Comparison of ENCODE assay signal across 10 mouse cellular contexts in the genomic region with DNA sequence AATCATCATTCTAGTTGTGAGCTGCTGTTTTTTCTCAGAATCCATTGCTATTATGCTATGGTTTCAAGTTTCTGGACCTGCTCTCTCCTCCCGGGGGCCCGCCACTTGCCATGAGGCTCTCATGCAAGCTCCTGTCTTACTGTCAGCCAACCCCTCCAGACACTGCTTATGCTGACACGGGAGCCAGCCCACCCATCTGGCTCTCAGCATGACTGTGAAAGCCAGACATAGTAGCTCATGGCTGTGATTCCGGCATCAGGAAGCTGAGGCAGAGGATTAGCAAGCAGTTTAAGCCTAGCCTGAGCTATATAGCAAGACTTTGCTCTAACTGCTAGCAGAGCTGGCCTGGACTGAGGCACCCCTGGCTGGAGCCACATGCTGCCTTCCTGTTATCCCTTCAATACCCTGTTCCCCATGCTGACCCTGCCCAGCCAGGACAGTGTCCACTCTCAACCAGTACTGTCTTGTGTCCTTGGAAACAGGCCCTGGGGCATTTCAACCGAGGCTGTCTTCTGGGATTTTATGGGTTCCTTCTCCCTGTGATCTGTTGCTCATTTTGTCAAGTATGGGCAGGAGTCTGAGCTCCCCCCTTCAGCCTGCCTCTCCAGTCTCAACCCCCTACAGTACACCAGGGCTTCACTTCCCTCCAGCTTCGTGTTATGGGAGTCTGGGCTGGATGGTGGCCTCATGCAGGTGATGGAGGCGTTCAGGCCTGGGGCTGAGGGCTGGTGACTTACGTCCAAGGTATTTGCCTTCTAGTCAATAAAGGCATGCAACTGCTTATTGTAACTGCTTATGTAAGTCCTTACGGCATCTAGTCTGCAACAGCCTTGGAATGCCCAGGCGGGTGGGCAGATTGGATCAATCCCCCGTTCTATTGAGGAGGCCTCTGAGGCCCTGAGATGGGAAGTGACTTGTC. TPM values are rescaled to one million over a fixed set of nuclear protein-coding genes. Genes with fewer than 3 reads are reported as not detected.
DNase-seq lines count a peak whose midpoint lies in the region; ATAC-seq lines count a peak whose summit lies in the region.
"Had no signal": no experiment of that assay in that cellular context is flagged by ENCODE, and none has a peak within 500 bp of the region (broad histone marks: within the 10 kb centered on the region; RNA-seq: fewer than 3 reads in every experiment).

No protein-coding gene starts in this region.

- no peaks in the 10 kb centered on the region for H3K27me3 ChIP-seq in megakaryocyte, embryonic 14.5 days (replicated peaks)
- no peaks in the 10 kb centered on the region for H3K27me3 ChIP-seq in embryonic facial prominence, embryonic 10.5 days (replicated peaks; ENCODE audit: low read depth, poor library complexity, severe bottlenecking)
- H3K27me3 ChIP-seq in limb, embryonic 15.5 days: no peaks in the 10 kb centered on the region

- no peaks in the 10 kb centered on the region for H3K9me3 ChIP-seq in megakaryocyte, embryonic 14.5 days
- no peaks in the 10 kb centered on the region for H3K9me3 ChIP-seq in embryonic facial prominence, embryonic 10.5 days
- H3K9me3 ChIP-seq in limb, embryonic 15.5 days: no peaks in the 10 kb centered on the region

- no peak overlapping the region for H3K9ac ChIP-seq in limb, embryonic 15.5 days

- peaks cover 3% of the 10 kb centered on the region for H3K36me3 ChIP-seq in megakaryocyte, embryonic 14.5 days (replicated peaks; ENCODE audit: low read length)
- no peaks in the 10 kb centered on the region for H3K36me3 ChIP-seq in embryonic facial prominence, embryonic 10.5 days (replicated peaks)
- H3K36me3 ChIP-seq in limb, embryonic 15.5 days: no peaks in the 10 kb centered on the region

- H3K4me3 ChIP-seq in megakaryocyte, embryonic 14.5 days (replicated peaks): peak overlapping the region; percentile 91
- no peak overlapping the region for H3K4me3 ChIP-seq in embryonic facial prominence, embryonic 10.5 days
- no peak overlapping the region for H3K4me3 ChIP-seq in limb, embryonic 15.5 days

- no peak overlapping the region for H3K4me2 ChIP-seq in limb, embryonic 15.5 days

- peak overlapping the region; percentile 73 for H3K27ac ChIP-seq in embryonic facial prominence, embryonic 10.5 days (replicated peaks)
- 0 out of 2 replicates have a peak overlapping the region, but pooled peaks have one; percentile 5 for H3K27ac ChIP-seq in limb, embryonic 15.5 days

- WGBS in embryonic facial prominence, embryonic 10.5 days: 54% methylated on average over 11 of the region's 11 CpGs
- WGBS in limb, embryonic 15.5 days: 36% methylated on average over 11 of the region's 11 CpGs

- H3K4me1 ChIP-seq in megakaryocyte, embryonic 14.5 days: peaks cover 97% of the 10 kb centered on the region
- peaks cover 76% of the 10 kb centered on the region for H3K4me1 ChIP-seq in embryonic facial prominence, embryonic 10.5 days
- H3K4me1 ChIP-seq in limb, embryonic 15.5 days: peaks cover 55% of the 10 kb centered on the region

- no peak for ATAC-seq in megakaryocyte, adult 5-6 weeks (ENCODE audit: poor library complexity, severe bottlenecking)
- no peak for ATAC-seq in limb, embryonic 15.5 days (ENCODE audit: insufficient number of reproducible peaks, low FRiP score, low TSS enrichment, low read depth)
- no peak for ATAC-seq in monocyte, adult 5-6 weeks (replicated peaks; ENCODE audit: insufficient number of reproducible peaks, low FRiP score, low TSS enrichment, poor library complexity, severe bottlenecking)

- peak; percentile 93 for DNase-seq in heart, adult 11 months
- DNase-seq in heart, adult 18-20 months: no peak
- DNase-seq in embryonic facial prominence, embryonic 10.5 days (ENCODE audit: low spot score): peak; percentile 64
- DNase-seq in kidney, adult 9 months: no peak
- DNase-seq: adrenal gland, postnatal 36 days; thymus, postnatal 36 days had no signal

RNA-seq across cellular contexts. Expression of a gene that starts 37.0 kb away (rescaled TPM):
- 100 to 1,000 TPM; 103 to 114 TPM for total RNA-seq in heart, adult 18-20 months (2021)
- 72.7 and 125 TPM in 2 replicates for polyA plus RNA-seq in megakaryocyte, embryonic 14.5 days (2012; ENCODE audit: insufficient read depth, low replicate concordance)
- total RNA-seq in megakaryocyte, adult 5-6 weeks (2015): 28.0 and 34.1 TPM in 2 replicates
- 13.8 and 21.3 TPM in 2 replicates for total RNA-seq in megakaryocyte, adult 5-6 weeks (2017)
- 6.0 and 6.3 TPM in 2 replicates for polyA plus RNA-seq in embryonic facial prominence, embryonic 10.5 days (2016; fragmentation: Nextera tagmentation; extraction: Ambion mirVana)
- 12.8 and 13.7 TPM in 2 replicates for polyA plus RNA-seq in limb, embryonic 15.5 days (2015; fragmentation: Nextera tagmentation; extraction: Ambion mirVana)
- 31.1 to 46.2 TPM (median 34.3 TPM) in 3 replicates for total RNA-seq in monocyte, adult 5-6 weeks (2017)

RNA-seq across cellular contexts. Expression of a gene that starts 54.5 kb away (rescaled TPM):
- 10 to 100 TPM in 1 of 2 experiments, 1 to 10 TPM in 1; 9.9 to 11.4 TPM for total RNA-seq in heart, adult 18-20 months (2021)
- 42.2 and 53.1 TPM in 2 replicates for polyA plus RNA-seq in megakaryocyte, embryonic 14.5 days (2012; ENCODE audit: insufficient read depth, low replicate concordance)
- 260 and 265 TPM in 2 replicates for total RNA-seq in megakaryocyte, adult 5-6 weeks (2015)
- total RNA-seq in megakaryocyte, adult 5-6 weeks (2017): 252 and 267 TPM in 2 replicates
- 8.2 and 8.4 TPM in 2 replicates for polyA plus RNA-seq in embryonic facial prominence, embryonic 10.5 days (2016; fragmentation: Nextera tagmentation; extraction: Ambion mirVana)
- 14.8 and 15.8 TPM in 2 replicates for polyA plus RNA-seq in limb, embryonic 15.5 days (2015; fragmentation: Nextera tagmentation; extraction: Ambion mirVana)
- total RNA-seq in monocyte, adult 5-6 weeks (2017): 117 to 175 TPM (median 150 TPM) in 3 replicates

Comparison
In these comparisons a context has a peak if more than half of its experiments do, and no peak if none do; other contexts are left out.
1. DNase-seq: peak in heart, adult 11 months (single experiment) and embryonic facial prominence, embryonic 10.5 days (single experiment); none in heart, adult 18-20 months (0 of 2) and kidney, adult 9 months (single experiment).